Mouse (Mus musculus) liver, adult 2 months (tissue): Measurements from ENCODE around the gene Sgms1.

Experiments used
- CTCF ChIP-seq: fragments of 200-500 bp; IDR thresholded peaks from 2 replicates; pipeline ENCODE4 v1.5.1; 2011; ENCODE audit warnings: low read depth, low read length, control low read depth
- POLR2A ChIP-seq: fragments of 200-500 bp; IDR thresholded peaks from 2 replicates; pipeline ENCODE4 v1.6.1; 2011; ENCODE audit warnings: low read length, control low read depth; ENCODE audit not compliant: insufficient read depth; ENCODE audit errors: extremely low read depth

DNA sequence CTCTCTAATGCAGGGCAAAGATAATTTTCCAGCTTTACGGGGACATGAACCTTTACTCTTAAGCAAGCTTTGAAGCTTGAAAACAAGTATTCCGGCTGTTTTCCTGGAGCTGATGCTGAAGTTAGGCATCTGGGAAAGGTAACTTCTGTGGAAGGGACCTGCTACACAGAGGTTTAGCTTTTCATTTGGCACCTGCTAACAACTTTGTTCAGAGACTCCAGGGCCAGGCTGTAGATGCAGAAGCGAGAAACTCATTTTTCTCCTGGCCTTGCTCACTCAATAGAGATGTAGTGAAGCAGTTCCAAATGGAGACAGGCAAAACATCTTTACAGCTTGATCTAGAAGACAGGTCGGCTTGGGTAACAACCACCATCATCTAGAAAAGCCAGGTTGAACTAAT is 225.4 kb downstream of the Sgms1 start:
- TF ChIP-seq CTCF (no peak), POLR2A (no peak)
